Mouse (Mus musculus) embryo, embryonic 9.5 days (tissue): ENCODE data around the gene Olfr744.
"Not testable (repeated sequence)": the region's sequence is repeated elsewhere in the genome, so short reads cannot be mapped to it uniquely, and the experiment has no call there.

ENCODE experiments used
- DNase-seq: peaks from one replicate; pipeline ENCODE4 v3.0.0-alpha.2; 2017; ENCODE audit errors: extremely low spot score

Gene Olfr744

DNA sequence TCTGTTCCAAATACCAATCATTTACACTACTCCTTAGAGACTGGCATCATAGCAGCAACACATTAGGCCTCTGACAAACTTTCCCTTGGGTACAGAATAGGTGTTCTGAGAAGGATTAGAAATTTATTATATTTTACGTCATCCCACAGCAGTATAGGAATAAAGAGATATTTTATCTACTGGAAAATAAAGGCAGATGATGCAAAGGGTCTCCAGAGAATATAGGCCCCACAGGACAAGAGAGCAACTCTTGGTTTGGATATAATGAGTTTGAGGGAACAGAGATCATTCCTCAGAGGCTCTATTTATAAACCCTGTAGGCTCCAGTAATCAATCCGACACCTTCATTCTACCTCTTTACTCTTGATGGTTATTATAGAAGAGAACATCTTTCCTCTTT is at the start of gene Olfr744:
TSS of gene Olfr744 (plus strand) at position 301 of the 400 bp plus-strand sequence.
- no peak for DNase-seq

DNA sequence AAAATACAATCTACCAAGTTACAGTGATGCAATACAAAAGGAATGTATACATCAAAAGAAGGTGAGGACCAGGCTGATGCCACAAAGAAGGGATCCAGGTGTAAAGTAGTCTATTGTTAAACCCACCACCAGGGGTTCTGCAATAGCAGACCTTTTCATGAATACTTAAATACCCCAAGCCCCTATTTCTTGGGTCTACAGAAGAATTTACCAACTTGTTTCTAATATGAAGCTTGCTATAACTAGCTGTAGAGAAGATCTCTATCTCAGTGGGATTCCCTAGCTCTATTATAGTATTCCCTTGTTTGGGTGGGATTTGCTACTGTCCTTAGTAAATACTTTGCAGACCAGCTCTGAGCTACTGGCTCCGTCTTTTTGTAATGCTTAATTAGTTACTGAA is 41.6 kb upstream of the Olfr744 start:
- DNase-seq, result not testable (repeated sequence)

DNA sequence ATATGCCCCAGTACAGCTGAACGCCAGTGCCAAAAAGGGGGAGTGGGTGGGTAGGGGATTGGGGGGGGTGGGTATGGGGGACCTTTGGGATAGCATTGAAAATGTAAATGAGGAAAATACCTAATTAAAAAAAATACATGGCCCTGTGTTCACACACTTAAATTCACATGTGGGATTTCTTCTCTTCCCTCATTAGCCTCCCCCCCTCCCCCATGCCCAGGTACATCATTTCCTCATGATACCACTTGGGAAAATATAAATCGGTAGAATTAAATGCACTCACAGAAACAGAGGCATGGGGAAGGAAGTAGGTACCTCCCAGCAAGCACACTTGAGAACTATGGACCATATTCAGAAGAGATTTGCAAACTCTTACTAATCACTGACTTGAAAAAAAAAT is 24.4 kb downstream of the Olfr744 start, which contains the start of gene Olfr745:
TSS of gene Olfr745 (plus strand) at position 301 of the 400 bp plus-strand sequence.
- DNase-seq, result no peak

DNA sequence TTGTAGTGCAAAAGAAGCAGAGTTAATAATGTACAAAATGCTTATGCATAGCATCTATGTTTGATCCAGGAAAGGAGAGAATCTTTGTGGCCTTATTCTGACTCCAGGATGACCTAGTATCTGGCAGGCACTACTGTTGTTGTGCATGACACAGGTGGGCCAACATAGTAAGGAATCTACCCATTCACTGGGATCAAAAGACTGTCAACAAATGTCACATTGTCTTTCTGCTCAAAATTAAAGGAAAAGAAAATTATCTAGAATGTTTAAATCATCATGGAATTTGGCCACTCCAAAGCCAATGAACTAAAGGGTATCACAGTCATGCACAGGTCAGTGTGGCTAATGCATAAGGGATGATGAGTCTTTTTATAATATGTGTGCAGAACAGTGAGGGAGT is 32.1 kb downstream of the Olfr744 start, which contains the start of gene Olfr746:
TSS of gene Olfr746 (plus strand) at position 301 of the 400 bp plus-strand sequence.
- DNase-seq, result no peak
